In genomic region chr11:106660453-106661081, GRCm38 (mm10) we compare ENCODE assay signal across 8 mouse cellular contexts. TPM values are rescaled to one million over a fixed set of nuclear protein-coding genes. Genes with fewer than 3 reads are reported as not detected.
A peak's percentile ranks its signal among the peaks of the same experiment; 100 is the strongest.
DNase-seq lines count a peak whose midpoint lies in the region; ATAC-seq and TF ChIP-seq lines count a peak whose summit lies in the region.

No protein-coding gene starts in this region.

- ATAC-seq in kidney, embryonic 16.5 days (ENCODE audit: low FRiP score, low TSS enrichment), result peak; percentile 33

- peaks cover 36% of the 10 kb centered on the region for H3K4me1 ChIP-seq in heart, adult 2 months (ENCODE audit: control insufficient read depth, insufficient read depth, low read length)
- H3K4me1 ChIP-seq in kidney, embryonic 16.5 days (ENCODE audit: insufficient read depth, low read length), result peaks cover 36% of the 10 kb centered on the region

- no peak for TF ChIP-seq CTCF in heart, adult 2 months (IDR thresholded peaks at IDR 0.05)

- intact Hi-C loops in heart, adult 2 months (cut with DNase I), result loop anchor here (1.0 kb wide), 1 partner anchor 15 kb away; no protein-coding TSS in a partner anchor

- H3K4me2 ChIP-seq in kidney, embryonic 16.5 days (replicated peaks; ENCODE audit: low read depth, low read length), result no peak overlapping the region

- H3K27me3 ChIP-seq in heart, adult 2 months (ENCODE audit: control insufficient read depth, insufficient read depth, low read length), result no peaks in the 10 kb centered on the region
- H3K27me3 ChIP-seq in kidney, embryonic 16.5 days (ENCODE audit: insufficient read depth, low read length), result no peaks in the 10 kb centered on the region

- no peaks in the 10 kb centered on the region for H3K79me2 ChIP-seq in heart, adult 2 months (replicated peaks; ENCODE audit: control insufficient read depth, insufficient read depth, low read length)

- H3K4me3 ChIP-seq in heart, adult 2 months, result no peak overlapping the region
- H3K4me3 ChIP-seq in kidney, embryonic 16.5 days (ENCODE audit: low read length), result no peak overlapping the region

- peaks cover 27% of the 10 kb centered on the region for H3K36me3 ChIP-seq in heart, adult 2 months (ENCODE audit: control insufficient read depth, insufficient read depth, low read length)
- H3K36me3 ChIP-seq in kidney, embryonic 16.5 days (ENCODE audit: insufficient read depth, low read length), result no peaks in the 10 kb centered on the region

- peak overlapping the region; percentile 94 for H3K27ac ChIP-seq in heart, adult 2 months
- peak overlapping the region; percentile 96 for H3K27ac ChIP-seq in kidney, embryonic 16.5 days (ENCODE audit: low read length)

- TF ChIP-seq EP300 in heart, adult 2 months (IDR thresholded peaks at IDR 0.05; ENCODE audit: insufficient read depth, low read depth, low read length), result no peak

- no peak overlapping the region for H3K9ac ChIP-seq in heart, adult 2 months (ENCODE audit: low read depth, low read length)
- H3K9ac ChIP-seq in kidney, embryonic 16.5 days (replicated peaks; ENCODE audit: low read length), result peak overlapping the region; percentile 56

- H3K9me3 ChIP-seq in kidney, embryonic 16.5 days (ENCODE audit: low read length), result no peaks in the 10 kb centered on the region

- TF ChIP-seq POLR2A in heart, adult 2 months (IDR thresholded peaks at IDR 0.05; ENCODE audit: insufficient read depth, low read depth, low read length), result no peak

- WGBS in heart, adult 2 months, result 44% methylated on average over 13 of the region's 13 CpGs
- WGBS in kidney, embryonic 16.5 days, result 68% methylated on average over 13 of the region's 13 CpGs

- peak; percentile 68 to 77 for DNase-seq in B cell, adult 2 months
- peak; percentile 55 for DNase-seq in adipocyte (ENCODE audit: low spot score)
- DNase-seq in heart, adult 2 months, result peak; percentile 57 to 67
- peak; percentile 70 for DNase-seq in lung, postnatal 36 days
- peak; percentile 30 to 35 for DNase-seq in thymus, postnatal 36 days
- no peak for DNase-seq in urinary bladder, postnatal 4 days (ENCODE audit: low spot score in 2 of 2)
- DNase-seq in gastrocnemius, adult 8-10 months (ENCODE audit: low spot score in 2 of 2), result no peak

RNA-seq across cellular contexts. Expression of gene Tex2, which starts 47.3 kb away (rescaled TPM):
- 10 to 100 TPM; 42.5 to 46.8 TPM for total RNA-seq in heart, adult 2 months (2021)
- 17.2 and 27.1 TPM in 2 replicates for polyA plus RNA-seq in heart, adult 2 months (2012; rRNA removed)
- 9.6 and 10.3 TPM in 2 replicates for polyA plus RNA-seq in kidney, embryonic 16.5 days (2015; fragmentation: Nextera tagmentation; extraction: Ambion mirVana)
- total RNA-seq in gastrocnemius, adult 8-10 months (2022), result 10 to 100 TPM; 62.9 to 78.3 (median 68.0) TPM

Comparison
In these comparisons a context has a peak if more than half of its experiments do, and no peak if none do; other contexts are left out.
1. DNase-seq: peak in B cell, adult 2 months (2 of 2), adipocyte (single experiment), heart, adult 2 months (2 of 2), lung, postnatal 36 days (single experiment) and thymus, postnatal 36 days (2 of 2); none in urinary bladder, postnatal 4 days (0 of 2) and gastrocnemius, adult 8-10 months (0 of 2).